Mouse (Mus musculus) stomach, embryonic 14.5 days (tissue): ENCODE results near the gene Kcnip2. TPM values are rescaled to one million over a fixed set of nuclear protein-coding genes. Genes with fewer than 3 reads are reported as not detected.
A peak's percentile ranks its signal among the peaks of the same experiment; 100 is the strongest.

ENCODE experiments used
- ATAC-seq: fragments of 200-750 bp; cut with Nextera tagmentation; 2 replicates; pipeline ENCODE4 v1.8.0; 2017; ENCODE audit warnings: low read depth, moderate TSS enrichment; ENCODE audit not compliant: insufficient number of reproducible peaks, insufficient read depth, low FRiP score
- H3K27ac ChIP-seq: fragments of 300-500 bp; sonication (generic); 2 replicates; pipeline ENCODE4 v1.5.1; 2014; ENCODE audit warnings: mild to moderate bottlenecking, low read length, moderate library complexity, mixed read lengths
- H3K27me3 ChIP-seq: fragments of 300-500 bp; sonication (generic); 2 replicates; pipeline ENCODE4 v1.6.1; 2014; ENCODE audit warnings: low read length, control low read depth, mixed read lengths; ENCODE audit not compliant: control insufficient read depth, insufficient read depth
- H3K36me3 ChIP-seq: fragments of 300-500 bp; sonication (generic); 2 replicates; pipeline ENCODE4 v1.6.1; 2014; ENCODE audit warnings: mild to moderate bottlenecking, control low read depth, low read length, moderate library complexity, mixed read lengths; ENCODE audit not compliant: control insufficient read depth, insufficient read depth
- H3K4me1 ChIP-seq: fragments of 300-500 bp; sonication (generic); 2 replicates; pipeline ENCODE4 v1.6.1; 2014; ENCODE audit warnings: low read length, control low read depth, mixed read lengths; ENCODE audit not compliant: control insufficient read depth, insufficient read depth
- H3K4me2 ChIP-seq: fragments of 300-500 bp; sonication (generic); replicated peaks from 2 replicates; pipeline ENCODE4 v1.6.1; 2014; ENCODE audit warnings: low read depth, low read length, control low read depth
- H3K4me3 ChIP-seq: fragments of 300-500 bp; sonication (generic); 2 replicates; pipeline ENCODE4 v1.5.1; 2014; ENCODE audit warnings: low read depth, low read length, control low read depth
- H3K9ac ChIP-seq: fragments of 300-500 bp; sonication (generic); replicated peaks from 2 replicates; pipeline ENCODE4 v1.6.1; 2014; ENCODE audit warnings: low read depth, mild to moderate bottlenecking, control low read depth, low read length, moderate library complexity, mixed read lengths
- H3K9me3 ChIP-seq: fragments of 300-500 bp; sonication (generic); 2 replicates; pipeline ENCODE4 v1.6.1; 2016; ENCODE audit warnings: low read depth, low read length, control low read depth; ENCODE audit not compliant: control insufficient read depth
- WGBS: fragments of 180-500 bp; shearing (Covaris S2); extraction: QIAGEN DNeasy Blood & Tissue Kit; methylation state at CpG from one replicate; pipeline ENCODE4 v1.1.7; 2014; 5-methylcytosine and 5-hydroxymethylcytosine counted together
- polyA plus RNA-seq: library from polyadenylated mRNA; unstranded; fragments of >200 nt; fragmentation: Nextera tagmentation; extraction: Ambion mirVana; gene quantifications from 2 replicates; pipeline ENCODE4 v1.2.1, GENCODE M21; 2014

Gene Kcnip2
- polyA plus RNA-seq, 1 experiment from 2014 or later = 1.8 TPM

DNA sequence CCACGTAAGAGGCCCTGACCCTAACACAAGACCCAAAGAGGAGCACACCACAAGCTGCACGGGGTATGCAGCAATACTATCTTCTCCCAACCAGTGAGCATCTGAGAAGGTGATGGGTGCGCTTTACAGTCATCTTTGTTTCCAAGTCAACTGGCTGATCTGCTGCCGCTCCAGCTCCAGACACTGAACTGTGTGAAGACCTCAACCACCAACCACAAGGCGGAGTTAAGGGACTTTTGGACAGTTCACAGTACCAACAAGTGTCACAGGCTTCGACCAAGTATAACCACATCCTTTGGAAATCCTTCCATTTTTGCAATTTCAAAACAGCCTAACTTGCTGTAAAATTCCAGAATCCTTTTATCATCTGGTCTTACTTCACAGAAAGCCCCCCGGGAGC lies 64.0 kb downstream of the Kcnip2 start:
- Histone ChIP-seq H3K4me3 (no peak overlapping the region), H3K27ac (no peak overlapping the region), H3K36me3 (peaks cover 44% of the 10 kb centered on the region), H3K27me3 (no peaks in the 10 kb centered on the region), H3K9me3 (no peaks in the 10 kb centered on the region), H3K4me2 (no peak overlapping the region), H3K4me1 (peaks cover 6% of the 10 kb centered on the region; the same call in 1 of the 2 replicates), H3K9ac (no peak overlapping the region)
- no peak for ATAC-seq
- WGBS = 90% methylated on average over 7 of the region's 7 CpGs

GRCm38 (mm10) chr19:45749243-45750043 lies 66.4 kb downstream of the Kcnip2 start, which contains the start of gene Npm3:
Gene Npm3 (minus strand): TSS chr19:45749591.
- H3K4me2 ChIP-seq = peak within 1 kb of the TSS; percentile 95
- WGBS = 1% methylated on average over 60 of the region's 60 CpGs
- H3K4me3 ChIP-seq = peak within 1 kb of the TSS; percentile 85
- no peaks in the 10 kb centered on the region for H3K9me3 ChIP-seq
- H3K4me1 ChIP-seq = peaks cover 9% of the 10 kb centered on the region; the same call in 1 of the 2 replicates
- peak within 1 kb of the TSS; percentile 89 for H3K9ac ChIP-seq
- ATAC-seq = peak; percentile 70
- peaks cover 17% of the 10 kb centered on the region for H3K27me3 ChIP-seq
- H3K27ac ChIP-seq = 0 out of 2 replicates have a peak within 1 kb of the TSS, but pooled peaks have one; percentile 21
- peaks cover 26% of the 10 kb centered on the region for H3K36me3 ChIP-seq

DNA sequence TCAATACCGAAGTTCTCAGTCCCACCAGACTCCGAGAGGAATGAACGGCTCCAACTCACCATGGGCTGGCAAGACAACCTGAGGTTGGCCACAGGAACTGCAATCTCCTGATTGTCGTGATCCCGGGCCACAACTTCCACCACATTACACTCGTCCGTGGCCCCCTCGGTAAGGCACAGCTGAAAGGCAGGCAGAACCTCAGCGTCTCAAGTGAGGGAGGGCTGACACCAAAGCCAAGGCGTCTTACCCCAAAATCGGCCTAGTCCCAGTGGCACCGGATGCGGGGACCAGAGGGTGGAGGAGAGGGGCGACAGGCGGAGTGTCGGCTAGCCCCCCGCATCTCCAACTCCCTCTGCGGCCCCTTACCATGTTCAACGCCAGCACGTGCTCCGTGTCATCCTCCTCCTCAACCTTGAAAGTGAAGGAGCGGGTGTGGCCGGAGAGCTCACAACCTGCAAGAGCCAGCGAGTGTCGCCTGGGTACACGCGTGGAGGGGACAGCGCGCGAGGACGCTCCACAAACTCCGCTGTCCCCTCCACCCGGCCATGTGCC lies 67.1 kb downstream of the Kcnip2 start:
- under 1% methylated on average over 33 of the region's 33 CpGs for WGBS
- ATAC-seq = peak; percentile 34
- H3K9ac ChIP-seq = peak overlapping the region; percentile 89
- peaks cover 19% of the 10 kb centered on the region; the same call in 1 of the 2 replicates for H3K36me3 ChIP-seq
- peaks cover 9% of the 10 kb centered on the region; the same call in 1 of the 2 replicates for H3K4me1 ChIP-seq
- no peak overlapping the region for H3K27ac ChIP-seq
- peak overlapping the region; percentile 85 for H3K4me3 ChIP-seq
- H3K4me2 ChIP-seq = peak overlapping the region; percentile 95
- no peaks in the 10 kb centered on the region for H3K9me3 ChIP-seq
- peaks cover 24% of the 10 kb centered on the region for H3K27me3 ChIP-seq

GRCm38 (mm10) chr19:45748206-45748605 lies 67.7 kb downstream of the Kcnip2 start:
- 40% methylated on average over 9 of the region's 9 CpGs for WGBS
- ATAC-seq = no peak
- Histone ChIP-seq H3K9me3 (no peaks in the 10 kb centered on the region), H3K4me2 (peak overlapping the region; percentile 95), H3K4me1 (peaks cover 9% of the 10 kb centered on the region; the same call in 1 of the 2 replicates), H3K27ac (no peak overlapping the region), H3K36me3 (peaks cover 15% of the 10 kb centered on the region; the same call in 1 of the 2 replicates), H3K27me3 (peaks cover 29% of the 10 kb centered on the region), H3K4me3 (peak overlapping the region; percentile 85), H3K9ac (peak overlapping the region; percentile 89; the same call in 1 of the 2 replicates)

GRCm38 (mm10) chr19:45747028-45747867 lies 68.6 kb downstream of the Kcnip2 start:
- no peak overlapping the region for H3K9ac ChIP-seq
- H3K4me1 ChIP-seq = peaks cover 16% of the 10 kb centered on the region
- no peak overlapping the region for H3K27ac ChIP-seq
- H3K4me2 ChIP-seq = no peak overlapping the region
- peaks cover 33% of the 10 kb centered on the region for H3K27me3 ChIP-seq
- no peaks in the 10 kb centered on the region for H3K9me3 ChIP-seq
- 20% methylated on average over 11 of the region's 11 CpGs for WGBS
- peaks cover 10% of the 10 kb centered on the region; the same call in 1 of the 2 replicates for H3K36me3 ChIP-seq
- ATAC-seq = no peak
- H3K4me3 ChIP-seq = no peak overlapping the region

DNA sequence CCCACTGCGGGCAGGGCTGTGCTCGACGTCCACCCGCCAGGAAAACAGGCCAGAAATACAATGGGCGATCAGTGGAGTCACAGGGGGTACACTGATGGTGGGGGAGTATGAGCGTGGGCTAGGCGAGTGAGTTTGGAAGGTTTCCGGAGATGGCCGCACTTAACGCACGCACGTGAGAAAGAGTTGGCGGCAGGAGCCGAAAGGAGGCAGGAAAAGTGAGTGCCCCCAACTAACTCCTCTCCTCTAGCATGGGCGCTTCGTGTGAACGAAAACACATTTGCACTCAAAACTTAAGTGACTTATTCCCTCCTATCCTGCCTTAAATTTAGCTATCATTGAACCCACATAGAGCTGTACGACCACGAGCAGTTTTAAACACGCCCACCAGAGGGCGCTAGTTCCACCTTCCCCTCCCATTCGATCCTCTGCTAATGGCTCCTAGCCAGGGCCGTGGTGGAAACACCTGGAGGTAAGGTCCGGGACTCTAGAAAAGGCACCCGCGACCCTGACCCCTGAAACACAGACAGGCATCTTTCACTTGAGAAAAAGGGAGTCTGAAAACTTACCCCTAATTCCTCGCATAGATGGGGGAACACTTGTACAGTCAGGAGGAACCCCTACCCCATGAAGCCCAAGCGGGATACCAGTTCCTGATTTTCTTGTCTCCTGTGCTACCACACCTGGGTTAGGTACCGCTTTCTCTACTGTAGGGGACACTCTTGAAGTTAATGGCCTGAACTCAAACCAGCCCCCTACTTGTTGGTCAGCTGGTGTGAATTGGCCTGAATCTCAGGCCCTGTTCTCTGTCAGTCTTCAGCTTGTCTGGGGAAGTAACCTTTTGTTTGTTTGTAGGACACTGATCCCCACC lies 69.5 kb downstream of the Kcnip2 start:
- peaks cover 42% of the 10 kb centered on the region for H3K27me3 ChIP-seq
- WGBS = 10% methylated on average over 29 of the region's 29 CpGs
- no peak overlapping the region for H3K27ac ChIP-seq
- peaks cover 22% of the 10 kb centered on the region for H3K4me1 ChIP-seq
- H3K4me3 ChIP-seq = no peak overlapping the region
- H3K4me2 ChIP-seq = no peak overlapping the region
- no peak for ATAC-seq
- H3K9me3 ChIP-seq = no peaks in the 10 kb centered on the region
- H3K9ac ChIP-seq = no peak overlapping the region
- H3K36me3 ChIP-seq = peaks cover 4% of the 10 kb centered on the region; the same call in 1 of the 2 replicates

- Histone ChIP-seq H3K4me1 (peaks cover 22% of the 10 kb centered on the region), H3K36me3 (peaks cover 2% of the 10 kb centered on the region; the same call in 1 of the 2 replicates), H3K4me3 (no peak overlapping the region), H3K4me2 (no peak overlapping the region), H3K27me3 (peaks cover 48% of the 10 kb centered on the region), H3K27ac (no peak overlapping the region), H3K9me3 (no peaks in the 10 kb centered on the region), H3K9ac (no peak overlapping the region)
- WGBS = 7% methylated on average over 32 of the region's 32 CpGs
- no peak for ATAC-seq
These were observed 70.3 kb downstream of the Kcnip2 start for GRCm38 (mm10) chr19:45745344-45746152.
